Mouse (Mus musculus): ENCODE measurements around the gene Smyd3.

DNA sequence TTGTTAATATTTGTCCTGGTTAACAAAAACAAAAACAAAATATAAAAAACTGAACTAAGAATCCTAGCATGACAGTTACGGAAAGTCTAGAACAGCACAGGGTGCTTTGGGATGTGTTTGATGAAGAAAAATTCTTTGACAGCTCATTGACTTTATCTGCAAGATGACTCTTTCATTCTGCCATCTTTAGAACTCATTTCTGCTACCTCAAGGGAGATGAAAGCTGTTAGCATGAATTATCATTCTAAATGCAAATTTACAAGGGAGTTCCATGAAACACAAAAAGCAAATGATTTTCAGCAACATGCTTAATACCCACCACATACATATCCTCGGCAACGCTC is 190.9 kb downstream of the Smyd3 start:
- TF ChIP-seq CTCF (IDR thresholded peaks at IDR 0.05; ENCODE audit: low read depth) (no peak), EP300 (optimal IDR thresholded peaks at IDR 0.05) (no peak)

Measured in stomach, postnatal 0 days (tissue).